Mouse (Mus musculus) forebrain, embryonic 16.5 days (tissue): ENCODE results near the gene Sipa1l3. TPM values are rescaled to one million over a fixed set of nuclear protein-coding genes. Genes with fewer than 3 reads are reported as not detected.
A peak's percentile ranks its signal among the peaks of the same experiment; 100 is the strongest.

ENCODE experiments used
- ATAC-seq: fragments of 200-750 bp; cut with Nextera tagmentation; 2 replicates; pipeline ENCODE4 v1.8.0; 2017; ENCODE audit warnings: mild to moderate bottlenecking, moderate library complexity
- H3K27ac ChIP-seq: fragments of 300-500 bp; sonication (generic); 2 replicates; pipeline ENCODE4 v1.5.1; 2014; ENCODE audit warnings: low read length, control low read depth
- H3K27me3 ChIP-seq: fragments of 300-500 bp; sonication (generic); replicated peaks from 2 replicates; pipeline ENCODE4 v1.6.1; 2014; ENCODE audit warnings: low read length; ENCODE audit not compliant: control insufficient read depth, insufficient read depth
- H3K36me3 ChIP-seq: fragments of 300-500 bp; sonication (generic); 2 replicates; pipeline ENCODE4 v1.6.1; 2014; ENCODE audit not compliant: control insufficient read depth, insufficient read depth
- H3K4me1 ChIP-seq: fragments of 300-500 bp; sonication (generic); replicated peaks from 2 replicates; pipeline ENCODE4 v1.6.1; 2014; ENCODE audit warnings: low read length; ENCODE audit not compliant: control insufficient read depth, insufficient read depth
- H3K4me2 ChIP-seq: fragments of 300-500 bp; sonication (generic); 2 replicates; pipeline ENCODE4 v1.6.1; 2014; ENCODE audit warnings: mild to moderate bottlenecking, low read length, control low read depth
- H3K4me3 ChIP-seq: fragments of 300-500 bp; sonication (generic); replicated peaks from 2 replicates; pipeline ENCODE4 v1.5.1; 2014; ENCODE audit warnings: mild to moderate bottlenecking, low read length, control low read depth
- H3K9ac ChIP-seq: fragments of 300-500 bp; sonication (generic); replicated peaks from 2 replicates; pipeline ENCODE4 v1.6.1; 2014; ENCODE audit warnings: low read depth, low read length, control low read depth
- H3K9me3 ChIP-seq: fragments of 300-500 bp; sonication (generic); 2 replicates; pipeline ENCODE4 v1.6.1; 2016; ENCODE audit warnings: low read length; ENCODE audit not compliant: control insufficient read depth
- WGBS: fragments of 180-500 bp; shearing (Covaris S2); extraction: QIAGEN DNeasy Blood & Tissue Kit; methylation state at CpG from one replicate; pipeline ENCODE4 v1.1.7; 2014; 5-methylcytosine and 5-hydroxymethylcytosine counted together
- polyA plus RNA-seq: library from polyadenylated mRNA; unstranded; fragments of >200 nt; fragmentation: Nextera tagmentation; extraction: Ambion mirVana; gene quantifications from 2 replicates; pipeline ENCODE4 v1.2.1, GENCODE M21; 2015

The Sipa1l3 gene
- polyA plus RNA-seq, 1 experiment from 2014 or later = 16.1 TPM

DNA sequence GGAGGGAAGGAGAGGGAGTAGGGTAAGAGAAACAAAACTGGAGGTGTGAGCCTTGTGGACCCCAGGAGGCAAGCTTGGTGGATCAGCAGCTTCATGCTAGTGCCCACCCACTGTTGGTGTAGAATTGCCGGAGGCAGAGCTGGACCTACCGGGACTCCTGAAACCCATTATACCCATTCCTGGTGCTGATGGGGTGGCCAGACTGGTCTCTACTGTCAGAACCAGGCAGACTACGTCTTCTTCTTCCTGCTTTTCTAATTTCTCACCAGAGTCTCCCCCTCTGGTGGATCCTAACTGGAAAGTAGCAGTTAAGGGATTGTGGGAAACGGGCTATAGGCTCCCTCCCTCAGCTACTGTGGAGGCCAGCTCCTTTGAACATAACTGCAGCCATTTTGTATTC is 23.2 kb upstream of the Sipa1l3 start:
- Histone ChIP-seq H3K9ac (no peak overlapping the region), H3K4me2 (no peak overlapping the region), H3K27me3 (no peaks in the 10 kb centered on the region), H3K4me1 (no peaks in the 10 kb centered on the region), H3K4me3 (no peak overlapping the region), H3K27ac (no peak overlapping the region), H3K36me3 (no peaks in the 10 kb centered on the region), H3K9me3 (no peaks in the 10 kb centered on the region)
- 79% methylated on average over 4 of the region's 4 CpGs for WGBS
- no peak for ATAC-seq

DNA sequence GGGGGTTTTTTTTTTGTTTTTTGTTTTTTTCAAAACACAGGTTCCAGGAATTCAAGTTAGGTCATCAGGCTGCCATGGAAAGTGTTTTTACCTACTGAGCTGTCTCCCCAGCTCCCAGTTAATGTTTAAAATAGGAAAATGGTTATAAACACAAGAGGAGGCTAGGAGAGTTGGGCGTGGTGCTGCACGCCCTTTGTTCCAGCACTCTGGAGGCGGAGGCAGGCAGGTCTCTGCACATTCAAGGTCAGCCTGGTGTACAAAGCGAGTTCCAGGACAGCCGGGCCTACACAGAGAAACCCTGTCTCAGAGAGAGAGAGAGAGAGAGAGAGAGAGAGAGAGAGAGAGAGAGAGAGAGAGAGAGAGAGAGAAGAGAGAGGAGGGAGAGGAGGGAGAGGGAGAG is 22.7 kb upstream of the Sipa1l3 start:
- H3K4me2 ChIP-seq = no peak overlapping the region
- ATAC-seq = no peak
- H3K4me1 ChIP-seq = no peaks in the 10 kb centered on the region
- H3K4me3 ChIP-seq = no peak overlapping the region
- H3K36me3 ChIP-seq = no peaks in the 10 kb centered on the region
- no peak overlapping the region for H3K9ac ChIP-seq
- H3K9me3 ChIP-seq = no peaks in the 10 kb centered on the region
- H3K27me3 ChIP-seq = no peaks in the 10 kb centered on the region
- H3K27ac ChIP-seq = no peak overlapping the region
- WGBS = 93% methylated on average over 5 of the region's 5 CpGs

DNA sequence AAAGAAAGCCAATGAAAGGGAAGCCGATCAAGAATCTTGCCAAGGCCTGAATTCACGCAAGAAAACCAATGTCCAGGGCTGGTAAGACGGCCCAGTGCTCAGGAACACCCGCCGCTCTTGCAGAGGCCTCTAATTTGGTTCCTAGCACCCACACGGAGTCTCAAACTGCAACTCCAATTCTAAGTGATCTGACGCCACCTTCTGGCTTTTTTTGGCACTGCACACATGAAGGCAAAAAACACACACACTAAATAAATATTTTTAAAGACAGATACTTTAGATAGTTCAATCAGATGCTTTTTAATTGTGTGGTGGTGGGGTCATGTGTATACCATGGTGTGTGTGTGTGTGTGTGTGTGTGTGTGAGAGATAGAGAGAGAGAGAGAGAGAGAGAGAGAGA is 22.2 kb upstream of the Sipa1l3 start:
- Histone ChIP-seq H3K27me3 (no peaks in the 10 kb centered on the region), H3K9me3 (no peaks in the 10 kb centered on the region), H3K9ac (no peak overlapping the region), H3K4me3 (no peak overlapping the region), H3K27ac (no peak overlapping the region), H3K4me1 (no peaks in the 10 kb centered on the region), H3K36me3 (no peaks in the 10 kb centered on the region), H3K4me2 (no peak overlapping the region)
- no peak for ATAC-seq
- 94% methylated on average over 7 of the region's 7 CpGs for WGBS

DNA sequence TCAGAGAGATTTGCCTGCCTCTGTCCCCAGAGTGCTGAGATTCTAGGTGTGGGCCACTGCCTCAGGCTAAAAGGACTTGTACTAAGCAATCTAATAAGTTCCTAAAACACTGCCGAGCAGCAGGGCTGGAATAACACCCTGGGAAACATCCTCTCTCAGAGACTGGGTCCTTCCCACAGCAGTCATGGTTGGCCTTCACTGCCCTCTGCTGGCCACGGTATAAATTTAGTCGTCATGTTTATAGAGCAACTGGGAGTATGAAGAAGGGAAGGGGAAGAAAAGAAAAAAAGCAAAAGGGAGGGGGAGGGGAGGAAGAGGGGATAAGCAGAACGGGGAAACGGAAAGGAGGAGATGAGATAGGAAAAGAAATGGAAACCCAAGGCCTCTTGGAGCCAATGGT is 5.3 kb upstream of the Sipa1l3 start:
- H3K36me3 ChIP-seq = no peaks in the 10 kb centered on the region
- H3K4me3 ChIP-seq = no peak overlapping the region
- H3K9me3 ChIP-seq = no peaks in the 10 kb centered on the region
- H3K27ac ChIP-seq = no peak overlapping the region
- peaks cover 6% of the 10 kb centered on the region for H3K4me1 ChIP-seq
- H3K4me2 ChIP-seq = no peak overlapping the region
- H3K27me3 ChIP-seq = no peaks in the 10 kb centered on the region
- H3K9ac ChIP-seq = no peak overlapping the region
- ATAC-seq = peak; percentile 17; the same call in 1 of the 2 replicates
- 2% methylated on average over 5 of the region's 5 CpGs for WGBS

DNA sequence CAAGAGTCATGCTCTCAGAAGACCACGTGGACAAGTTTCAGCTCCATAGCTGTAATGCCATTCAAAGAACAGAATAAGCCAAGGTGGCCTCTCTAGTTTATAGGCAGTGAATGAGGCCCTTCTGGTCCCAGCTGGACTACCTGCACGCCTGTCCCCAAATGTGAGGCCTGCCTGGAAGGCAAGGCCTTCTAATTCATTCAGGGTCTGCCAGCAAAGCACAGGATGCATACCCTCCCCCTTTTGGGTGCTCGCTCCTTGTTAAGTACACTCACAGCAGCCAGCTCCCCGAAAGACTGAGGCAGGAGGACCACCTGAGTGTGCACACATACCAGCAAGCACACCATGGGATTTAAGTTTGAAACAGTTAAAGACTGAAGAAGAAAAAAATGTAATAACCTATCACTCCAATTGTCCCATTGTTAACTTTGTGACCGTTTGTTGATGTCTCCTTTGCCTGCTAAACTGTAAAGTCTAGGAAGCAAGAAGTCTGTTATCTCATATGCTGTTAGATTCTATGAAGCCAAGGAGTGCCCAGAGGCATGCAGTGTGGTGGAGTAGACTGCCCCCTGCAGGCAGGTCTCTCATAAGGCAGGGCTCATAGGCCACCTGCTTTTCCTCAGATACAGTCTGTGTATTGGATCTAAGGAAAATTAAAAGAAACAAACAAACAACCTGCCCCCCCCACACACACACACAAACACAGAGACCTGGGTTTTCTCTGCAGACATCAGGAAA is 3.6 kb upstream of the Sipa1l3 start:
- peaks cover 14% of the 10 kb centered on the region for H3K4me1 ChIP-seq
- H3K36me3 ChIP-seq = no peaks in the 10 kb centered on the region
- H3K9me3 ChIP-seq = no peaks in the 10 kb centered on the region
- no peak overlapping the region for H3K9ac ChIP-seq
- H3K27me3 ChIP-seq = no peaks in the 10 kb centered on the region
- no peak overlapping the region for H3K4me3 ChIP-seq
- 59% methylated on average over 5 of the region's 5 CpGs for WGBS
- H3K27ac ChIP-seq = no peak overlapping the region
- H3K4me2 ChIP-seq = no peak overlapping the region
- 0 out of 2 replicates have a peak, but pooled peaks have one; percentile 15 for ATAC-seq

DNA sequence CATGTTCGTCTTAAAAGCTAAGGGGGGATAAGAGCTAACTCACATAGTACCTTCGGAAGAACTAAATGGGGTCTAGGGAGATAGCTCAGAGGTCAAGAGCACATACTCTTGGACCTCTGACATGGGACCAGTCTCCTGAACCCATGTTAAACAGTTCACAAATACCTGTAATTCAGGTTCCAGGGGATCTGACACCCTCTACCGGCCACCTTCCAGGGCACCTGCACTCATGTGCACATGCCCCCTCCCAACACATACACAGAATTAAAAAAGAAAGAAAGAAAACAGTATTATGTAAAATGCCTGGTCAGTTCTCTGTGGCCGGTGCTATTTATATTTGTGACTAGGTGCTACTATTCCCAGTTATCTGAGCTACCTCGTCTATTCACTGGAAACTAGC is 2.9 kb upstream of the Sipa1l3 start:
- no peak for ATAC-seq
- 67% methylated on average over 5 of the region's 5 CpGs for WGBS
- Histone ChIP-seq H3K27ac (no peak overlapping the region), H3K9ac (no peak overlapping the region), H3K9me3 (no peaks in the 10 kb centered on the region), H3K36me3 (no peaks in the 10 kb centered on the region), H3K27me3 (no peaks in the 10 kb centered on the region), H3K4me2 (no peak overlapping the region), H3K4me3 (no peak overlapping the region), H3K4me1 (peaks cover 19% of the 10 kb centered on the region)

DNA sequence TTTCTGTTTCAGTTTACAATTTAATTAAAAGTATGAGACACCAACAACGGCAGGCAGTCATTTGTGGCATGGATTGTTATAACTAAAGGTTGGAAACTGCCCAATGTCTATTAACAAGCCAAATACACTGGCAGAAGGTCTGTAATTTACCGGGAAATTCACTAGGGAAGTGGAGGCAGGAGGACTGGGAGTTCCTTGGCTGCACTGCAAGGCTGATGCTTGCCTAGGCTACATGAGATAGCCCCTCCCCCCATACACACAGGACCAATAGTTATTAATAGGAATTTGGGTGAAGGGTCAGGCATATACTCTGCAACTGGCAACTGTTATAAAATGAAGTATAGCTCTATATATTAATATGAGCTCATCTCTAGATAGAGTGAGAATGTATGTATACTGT is 2.4 kb upstream of the Sipa1l3 start:
- H3K36me3 ChIP-seq = no peaks in the 10 kb centered on the region
- H3K4me3 ChIP-seq = no peak overlapping the region
- no peak overlapping the region for H3K9ac ChIP-seq
- no peaks in the 10 kb centered on the region for H3K27me3 ChIP-seq
- peaks cover 19% of the 10 kb centered on the region for H3K4me1 ChIP-seq
- H3K9me3 ChIP-seq = no peaks in the 10 kb centered on the region
- H3K4me2 ChIP-seq = no peak overlapping the region
- WGBS = 58% methylated on average over 2 of the region's 2 CpGs
- H3K27ac ChIP-seq = no peak overlapping the region
- ATAC-seq = no peak

DNA sequence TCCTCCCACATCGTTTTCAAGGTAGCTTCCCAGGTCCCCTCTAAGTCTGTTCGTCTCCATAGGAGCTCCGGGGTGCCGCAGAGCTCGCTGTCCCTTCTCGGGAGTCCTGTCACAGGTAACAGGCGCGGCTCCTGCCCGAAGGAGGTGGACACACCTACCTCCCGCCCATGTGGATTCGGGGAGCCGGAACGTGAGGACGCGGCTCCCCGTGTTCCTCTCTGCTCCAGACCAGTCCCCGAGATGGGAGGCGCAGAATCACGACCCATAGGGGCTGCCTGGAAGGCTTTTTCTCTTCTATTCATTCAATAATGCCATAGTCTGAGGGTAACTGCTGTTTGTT is 740 bp upstream of the Sipa1l3 start:
- H3K27ac ChIP-seq = peak overlapping the region; percentile 93
- peaks cover 19% of the 10 kb centered on the region for H3K4me1 ChIP-seq
- no peaks in the 10 kb centered on the region for H3K36me3 ChIP-seq
- no peak; the same call in 1 of the 2 replicates for ATAC-seq
- peak overlapping the region; percentile 92 for H3K4me3 ChIP-seq
- no peaks in the 10 kb centered on the region for H3K27me3 ChIP-seq
- H3K4me2 ChIP-seq = peak overlapping the region; percentile 96
- under 1% methylated on average over 19 of the region's 19 CpGs for WGBS
- no peaks in the 10 kb centered on the region for H3K9me3 ChIP-seq
- peak overlapping the region; percentile 83 for H3K9ac ChIP-seq

DNA sequence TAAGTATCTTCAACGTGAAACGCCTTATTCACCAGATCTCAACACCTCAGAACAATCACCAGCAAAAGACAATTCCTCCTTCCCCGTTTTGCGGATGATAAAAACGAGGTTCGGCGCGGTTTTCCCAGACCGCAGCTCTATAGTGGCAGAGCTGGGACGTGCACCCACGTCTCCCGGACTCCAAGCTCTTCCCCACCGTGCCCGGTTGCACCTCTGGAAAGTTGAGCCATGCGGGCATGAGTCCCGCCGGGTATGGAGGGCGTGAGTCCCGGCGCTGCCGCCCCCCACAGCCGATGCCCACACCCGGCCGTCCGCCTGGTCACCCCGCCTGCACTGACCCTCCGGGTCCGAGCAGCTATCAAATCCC is 404 bp downstream of the Sipa1l3 start:
- peak; percentile 39 for ATAC-seq
- 0% methylated on average over 28 of the region's 28 CpGs for WGBS
- H3K27ac ChIP-seq = peak overlapping the region; percentile 40; the same call in 1 of the 2 replicates

DNA sequence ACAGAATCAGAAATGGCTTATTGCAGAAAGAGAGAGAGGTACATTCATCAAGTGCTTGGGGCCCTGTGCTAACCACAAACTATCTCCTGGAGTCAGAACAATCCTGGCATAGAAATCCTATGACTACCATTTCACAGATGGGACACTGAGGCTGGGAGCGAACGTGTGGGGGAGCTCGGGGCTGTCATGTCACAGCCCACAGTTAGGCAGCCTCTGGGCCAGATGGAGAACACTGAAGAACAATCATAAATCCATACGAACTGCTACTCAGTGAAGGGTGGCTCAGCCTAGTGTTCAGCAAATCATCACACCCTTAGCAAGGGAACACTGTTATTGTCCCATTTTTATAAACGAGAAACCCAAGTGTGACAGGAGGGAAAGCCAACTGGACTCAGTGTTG is 1.3 kb downstream of the Sipa1l3 start:
- Histone ChIP-seq H3K9ac (peak overlapping the region; percentile 83; the same call in 1 of the 2 replicates), H3K27me3 (no peaks in the 10 kb centered on the region), H3K4me3 (peak overlapping the region; percentile 92), H3K36me3 (no peaks in the 10 kb centered on the region), H3K27ac (no peak overlapping the region), H3K9me3 (no peaks in the 10 kb centered on the region), H3K4me2 (peak overlapping the region; percentile 65), H3K4me1 (peaks cover 19% of the 10 kb centered on the region)
- ATAC-seq = no peak
- 59% methylated on average over 5 of the region's 5 CpGs for WGBS

More for the DNA sequence above, 404 bp downstream of the Sipa1l3 start:
- peak overlapping the region; percentile 65 for H3K4me2 ChIP-seq
- H3K9me3 ChIP-seq = no peaks in the 10 kb centered on the region
- H3K4me1 ChIP-seq = peaks cover 19% of the 10 kb centered on the region
- peak overlapping the region; percentile 92 for H3K4me3 ChIP-seq
- H3K27me3 ChIP-seq = no peaks in the 10 kb centered on the region
- peak overlapping the region; percentile 83 for H3K9ac ChIP-seq
- H3K36me3 ChIP-seq = no peaks in the 10 kb centered on the region
